Mouse (Mus musculus): ENCODE results near the gene Tm9sf4.

- no peak for TF ChIP-seq POLR2A (IDR thresholded peaks at IDR 0.05; ENCODE audit: control insufficient read depth, low read depth, low read length)
- no peak for TF ChIP-seq CTCF (IDR thresholded peaks at IDR 0.05; ENCODE audit: control insufficient read depth, insufficient read depth, insufficient replicate concordance, low read depth, low read length)
These were observed 48.2 kb downstream of the Tm9sf4 start for GRCm38 (mm10) chr2:153209286-153209685.
